Mouse (Mus musculus) CH12.LX (cell line): ENCODE measurements at regions not wholly inside any gene's neighbourhood (a gene's known extent, or its start where the extent isn't known, plus 50 kb on each side); places are given as distances from the start of the nearest gene placed in this dataset.

Source experiments
- DNase-seq: peaks from one replicate; pipeline ENCODE4 v3.0.0-alpha.2; 2013; ENCODE audit errors: extremely low read depth
- H3K27ac ChIP-seq: 2 replicates; pipeline ENCODE4 v1.5.1; 2012; ENCODE audit warnings: low read depth, mild to moderate bottlenecking, control low read depth, moderate library complexity; ENCODE audit not compliant: insufficient read depth
- H3K27me3 ChIP-seq: replicated peaks from 2 replicates; pipeline ENCODE3; 2012; ENCODE audit warnings: inconsistent platforms
- H3K36me3 ChIP-seq, 2 experiments: replicated peaks in 1 of 2; 2 replicates each; pipeline versions ENCODE3 to v1.6.1; 2012; ENCODE audit warnings: inconsistent platforms in 1 of 2, low read length in 1 of 2, mild to moderate bottlenecking in 1 of 2, mixed read lengths in 1 of 2, moderate library complexity in 1 of 2; ENCODE audit not compliant: control insufficient read depth in 1 of 2, insufficient read depth in 1 of 2
- H3K4me1 ChIP-seq, 2 experiments: 2 replicates each; pipeline ENCODE4 v1.6.1; 2012; ENCODE audit warnings: inconsistent platforms in 1 of 2, moderate library complexity in 1 of 2; ENCODE audit not compliant: insufficient read depth in 2 of 2, control insufficient read depth in 1 of 2
- H3K4me2 ChIP-seq: 2 replicates; pipeline ENCODE4 v1.6.1; 2012; ENCODE audit warnings: low read depth, mild to moderate bottlenecking, control low read depth; ENCODE audit not compliant: poor library complexity, insufficient read depth, severe bottlenecking
- H3K4me3 ChIP-seq, 3 experiments: fragments of 150-350 bp in 1 of 3; sonication (generic) in 1 of 3; replicated peaks in 1 of 3; 2 replicates each; pipeline versions ENCODE3 to v1.5.1; 2011 to 2012; ENCODE audit warnings: low read depth in 2 of 3, low read length in 2 of 3, mild to moderate bottlenecking in 2 of 3, moderate library complexity in 2 of 3, control low read depth in 1 of 3, improper control_type of control experiment in 1 of 3, inconsistent platforms in 1 of 3, mixed read lengths in 1 of 3; ENCODE audit not compliant: poor library complexity in 1 of 3
- H3K79me2 ChIP-seq: replicated peaks from 2 replicates; pipeline ENCODE4 v1.6.1; 2012; ENCODE audit warnings: mild to moderate bottlenecking, moderate library complexity; ENCODE audit not compliant: control insufficient read depth, poor library complexity, insufficient read depth, severe bottlenecking; ENCODE audit errors: extremely low read depth
- H3K9ac ChIP-seq: 2 replicates; pipeline ENCODE4 v1.6.1; 2012; ENCODE audit warnings: low read depth, mild to moderate bottlenecking, control low read depth, moderate library complexity; ENCODE audit not compliant: insufficient read depth
- H3K9me3 ChIP-seq: replicated peaks from 2 replicates; pipeline ENCODE3; 2012; ENCODE audit warnings: low read length, inconsistent platforms, mixed read lengths
- BHLHE40 ChIP-seq: IDR thresholded peaks from 2 replicates; pipeline ENCODE4 v1.6.1; 2011; ENCODE audit warnings: mild to moderate bottlenecking, low read depth, low read length, improper control_type of control experiment
- CHD1 ChIP-seq: IDR thresholded peaks from 2 replicates; pipeline ENCODE4 v1.6.1; 2012; ENCODE audit warnings: low read depth, low read length, improper control_type of control experiment, inconsistent platforms
- CHD2 ChIP-seq: IDR thresholded peaks from 2 replicates; pipeline ENCODE4 v1.6.1; 2011; ENCODE audit warnings: low read length, improper control_type of control experiment
- CTCF ChIP-seq, 2 experiments: IDR thresholded peaks in 1 of 2; conservative IDR thresholded peaks in 1 of 2; 2 replicates each; pipeline ENCODE4 v1.5.1; 2011 to 2012; ENCODE audit warnings: low read depth in 2 of 2, low read length in 2 of 2, improper control_type of control experiment in 1 of 2, inconsistent platforms in 1 of 2, mild to moderate bottlenecking in 1 of 2, moderate library complexity in 1 of 2
- E2F4 ChIP-seq: IDR thresholded peaks from 2 replicates; pipeline ENCODE4 v1.6.1; 2011; ENCODE audit warnings: low read depth, low read length, improper control_type of control experiment; ENCODE audit not compliant: insufficient replicate concordance
- ELF1 ChIP-seq: IDR thresholded peaks from 2 replicates; pipeline ENCODE4 v1.6.1; 2014; ENCODE audit warnings: low read depth, mild to moderate bottlenecking, inconsistent platforms, low read length, improper control_type of control experiment
- EP300 ChIP-seq: IDR thresholded peaks from 2 replicates; pipeline ENCODE4 v1.6.1; 2011; ENCODE audit warnings: low read length, improper control_type of control experiment
- ETS1 ChIP-seq: conservative IDR thresholded peaks from 2 replicates; pipeline ENCODE4 v1.6.1; 2012; ENCODE audit warnings: low read depth, mild to moderate bottlenecking, inconsistent platforms, low read length, improper control_type of control experiment, moderate library complexity
- GABPA ChIP-seq: IDR thresholded peaks from 2 replicates; pipeline ENCODE4 v1.6.1; 2012; ENCODE audit warnings: low read depth, low read length, improper control_type of control experiment, inconsistent platforms; ENCODE audit not compliant: insufficient replicate concordance
- HCFC1 ChIP-seq: IDR thresholded peaks from 2 replicates; pipeline ENCODE4 v1.6.1; 2012; ENCODE audit warnings: low read depth, mild to moderate bottlenecking, inconsistent platforms, low read length, improper control_type of control experiment
- IRF4 ChIP-seq: IDR thresholded peaks from 2 replicates; pipeline ENCODE4 v1.6.1; 2014; ENCODE audit warnings: low read depth, mild to moderate bottlenecking, inconsistent platforms, low read length, improper control_type of control experiment
- JUN ChIP-seq: IDR thresholded peaks from 2 replicates; pipeline ENCODE4 v1.6.1; 2011; ENCODE audit warnings: low read depth, mild to moderate bottlenecking, low read length, improper control_type of control experiment, moderate library complexity; ENCODE audit not compliant: insufficient read depth
- JUND ChIP-seq: conservative IDR thresholded peaks from 2 replicates; pipeline ENCODE4 v1.6.1; 2011; ENCODE audit warnings: low read depth, low read length, improper control_type of control experiment
- KAT2A ChIP-seq: IDR thresholded peaks from 2 replicates; pipeline ENCODE4 v1.6.1; 2012; ENCODE audit warnings: low read length, improper control_type of control experiment, inconsistent platforms; ENCODE audit not compliant: insufficient replicate concordance
- MAFK ChIP-seq: IDR thresholded peaks from 2 replicates; pipeline ENCODE4 v1.6.1; 2011; ENCODE audit warnings: low read length, improper control_type of control experiment; ENCODE audit not compliant: insufficient replicate concordance
- MAX ChIP-seq: IDR thresholded peaks from 2 replicates; pipeline ENCODE4 v1.6.1; 2011; ENCODE audit warnings: low read length, improper control_type of control experiment
- MAZ ChIP-seq: IDR thresholded peaks from 2 replicates; pipeline ENCODE4 v1.6.1; 2012; ENCODE audit warnings: low read depth, mild to moderate bottlenecking, inconsistent platforms, low read length, improper control_type of control experiment, moderate library complexity
- MEF2A ChIP-seq: IDR thresholded peaks from 2 replicates; pipeline ENCODE4 v1.6.1; 2014; ENCODE audit warnings: low read depth, mild to moderate bottlenecking, inconsistent platforms, low read length, improper control_type of control experiment, borderline replicate concordance
- MXI1 ChIP-seq: IDR thresholded peaks from 2 replicates; pipeline ENCODE4 v1.6.1; 2011; ENCODE audit warnings: mild to moderate bottlenecking, low read depth, low read length, improper control_type of control experiment
- MYC ChIP-seq: IDR thresholded peaks from 2 replicates; pipeline ENCODE4 v1.6.1; 2011; ENCODE audit warnings: low read depth, mild to moderate bottlenecking, improper control_type of control experiment, low read length
- NELFE ChIP-seq: IDR thresholded peaks from 2 replicates; pipeline ENCODE4 v1.6.1; 2011; ENCODE audit warnings: low read depth, low read length, improper control_type of control experiment
- NRF1 ChIP-seq: IDR thresholded peaks from 2 replicates; pipeline ENCODE4 v1.6.1; 2014; ENCODE audit warnings: low read depth, mild to moderate bottlenecking, inconsistent platforms, low read length, improper control_type of control experiment, moderate library complexity
- PAX5 ChIP-seq: IDR thresholded peaks from 2 replicates; pipeline ENCODE4 v1.6.1; 2012; ENCODE audit warnings: low read length, inconsistent platforms, mixed read lengths
- POLR2A ChIP-seq: IDR thresholded peaks from 2 replicates; pipeline ENCODE4 v1.6.1; 2011; ENCODE audit warnings: low read depth, mild to moderate bottlenecking, improper control_type of control experiment, low read length
- POLR2AphosphoS2 ChIP-seq: IDR thresholded peaks from 2 replicates; pipeline ENCODE4 v1.6.1; 2011; ENCODE audit warnings: low read depth, low read length, improper control_type of control experiment
- RAD21 ChIP-seq: IDR thresholded peaks from 2 replicates; pipeline ENCODE4 v1.6.1; 2011; ENCODE audit warnings: low read depth, mild to moderate bottlenecking, low read length, improper control_type of control experiment, moderate library complexity
- RCOR1 ChIP-seq: conservative IDR thresholded peaks from 2 replicates; pipeline ENCODE4 v1.6.1; 2012; ENCODE audit warnings: low read depth, mild to moderate bottlenecking, inconsistent platforms, low read length, improper control_type of control experiment
- SIN3A ChIP-seq: IDR thresholded peaks from 2 replicates; pipeline ENCODE4 v1.6.1; 2012; ENCODE audit warnings: low read length, improper control_type of control experiment, inconsistent platforms
- SMC3 ChIP-seq: IDR thresholded peaks from 2 replicates; pipeline ENCODE4 v1.6.1; 2011; ENCODE audit warnings: low read depth, low read length, improper control_type of control experiment
- TBP ChIP-seq: conservative IDR thresholded peaks from 2 replicates; pipeline ENCODE4 v1.6.1; 2011; ENCODE audit warnings: low read depth, low read length, improper control_type of control experiment
- TCF12 ChIP-seq: IDR thresholded peaks from 2 replicates; pipeline ENCODE4 v1.6.1; 2014; ENCODE audit warnings: low read depth, mild to moderate bottlenecking, inconsistent platforms, low read length, improper control_type of control experiment
- UBTF ChIP-seq: IDR thresholded peaks from 2 replicates; pipeline ENCODE4 v1.6.1; 2012; ENCODE audit warnings: low read depth, mild to moderate bottlenecking, inconsistent platforms, low read length, improper control_type of control experiment, moderate library complexity
- USF1 ChIP-seq: IDR thresholded peaks from 2 replicates; pipeline ENCODE4 v1.6.1; 2014; ENCODE audit warnings: low read depth, mild to moderate bottlenecking, inconsistent platforms, low read length, improper control_type of control experiment
- USF2 ChIP-seq: conservative IDR thresholded peaks from 2 replicates; pipeline ENCODE4 v1.6.1; 2011; ENCODE audit warnings: low read depth, low read length, improper control_type of control experiment
- ZC3H11A ChIP-seq: IDR thresholded peaks from 2 replicates; pipeline ENCODE4 v1.6.1; 2012; ENCODE audit warnings: low read depth, mild to moderate bottlenecking, inconsistent platforms, low read length, improper control_type of control experiment
- ZKSCAN1 ChIP-seq: IDR thresholded peaks from 2 replicates; pipeline ENCODE4 v1.6.1; 2012; ENCODE audit warnings: low read depth, inconsistent platforms, low read length, improper control_type of control experiment, borderline replicate concordance
- ZMIZ1 ChIP-seq: IDR thresholded peaks from 2 replicates; pipeline ENCODE4 v1.6.1; 2012; ENCODE audit warnings: low read depth, mild to moderate bottlenecking, inconsistent platforms, low read length, improper control_type of control experiment
- ZNF384 ChIP-seq: IDR thresholded peaks from 2 replicates; pipeline ENCODE4 v1.6.1; 2012; ENCODE audit warnings: low read depth, low read length, improper control_type of control experiment, inconsistent platforms
- dilution Hi-C: fragments of 300-500 bp; cut with MboI; formaldehyde crosslinking; loops from 2 replicates; pipeline ENCODE4 v1.14.3; 2020; ENCODE audit warnings: low sequenced_read_pairs; ENCODE audit not compliant: extremely low pct_unique_long_range_greater_than_20kb, extremely low pct_ligation_motif_present
- in situ Hi-C: fragments of 300-500 bp; cut with MboI; formaldehyde crosslinking; loops from 3 replicates; pipeline ENCODE4 v1.14.3; 2019; ENCODE audit warnings: low sequenced_read_pairs, low pct_ligation_motif_present, low pct_unique_long_range_greater_than_20kb, mixed read lengths

DNA sequence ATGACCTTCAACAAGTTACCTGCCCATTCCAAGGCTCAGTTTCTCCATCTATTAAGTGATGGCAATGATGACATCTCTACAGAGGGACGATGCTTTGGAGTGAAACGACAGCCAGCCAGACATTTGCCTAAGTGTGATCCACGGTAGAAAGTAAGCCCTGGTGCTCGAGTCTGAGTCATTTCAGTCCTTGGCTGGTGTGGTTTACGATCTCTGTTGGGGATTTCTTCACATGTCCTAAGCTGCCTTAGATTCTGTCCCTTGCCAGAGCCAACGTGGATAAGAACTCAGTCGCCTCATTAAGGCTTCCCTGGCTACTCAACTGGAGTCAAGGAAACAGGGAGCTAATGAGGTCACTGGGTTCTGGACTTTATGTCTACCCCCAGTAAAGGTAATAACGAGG, 258.8 kb downstream of the Adamts20 start:
- Histone ChIP-seq H3K4me1 (peaks cover 4 to 9% of the 10 kb centered on the region in 2 experiments; a peak in 3 of 4 replicates), H3K9ac (no peak overlapping the region), H3K27me3 (no peaks in the 10 kb centered on the region), H3K36me3 (no peaks in the 10 kb centered on the region), H3K4me2 (no peak overlapping the region), H3K79me2 (no peaks in the 10 kb centered on the region), H3K9me3 (peaks cover 11% of the 10 kb centered on the region), H3K27ac (no peak overlapping the region), H3K4me3 (peak overlapping the region in 1 of 3 experiments; percentile 12)
- TF ChIP-seq ELF1 (no peak), MXI1 (no peak), USF1 (no peak), POLR2A (no peak), IRF4 (peak; percentile 91), SIN3A (no peak), PAX5 (no peak), E2F4 (no peak), ZKSCAN1 (no peak), UBTF (no peak), MAX (no peak), USF2 (no peak), TCF12 (no peak), TBP (no peak), NELFE (no peak), RAD21 (no peak), EP300 (peak; percentile 63), CHD2 (0 out of 2 replicates have a peak, but pooled peaks have one; percentile 6), JUN (peak; percentile 44), SMC3 (no peak), CTCF (conservative IDR thresholded peaks at IDR 0.05 in 1 of 2, IDR thresholded peaks at IDR 0.05 in 1 of 2; ENCODE audit: low read depth in 2 of 2, low read length in 2 of 2) (no peak), CHD1 (no peak), MAFK (no peak), NRF1 (no peak), MAZ (no peak), MYC (no peak), ETS1 (peak; percentile 61), ZNF384 (no peak), BHLHE40 (peak; percentile 84), KAT2A (no peak), RCOR1 (no peak), ZMIZ1 (no peak), POLR2AphosphoS2 (no peak), HCFC1 (no peak), GABPA (no peak), ZC3H11A (no peak), MEF2A (no peak), JUND (peak; percentile 85)
- in situ Hi-C loops, result loop anchor here (25.0 kb wide), 2 partner anchors 469 to 619 kb away; partner anchors contain the start of gene Prickle1
- dilution Hi-C loops, result no loop called here
- DNase-seq, result peak; percentile 76
